Mouse (Mus musculus): ENCODE data around the gene Med19. TPM values are rescaled to one million over a fixed set of nuclear protein-coding genes. Genes with fewer than 3 reads are reported as not detected.

The Med19 gene
- polyA plus RNA-seq, 1 experiment from 2014 or later, result 53.6 TPM

GRCm38 (mm10) chr2:84714422-84714810 lies 36.2 kb downstream of the Med19 start:
- no peaks in the 10 kb centered on the region for H3K27me3 ChIP-seq (ENCODE audit: control insufficient read depth, insufficient read depth, low read depth, low read length)
- H3K36me3 ChIP-seq (ENCODE audit: control insufficient read depth, insufficient read depth, low read length), result peaks cover 4% of the 10 kb centered on the region; the same call in 1 of the 2 replicates
- no peaks in the 10 kb centered on the region for H3K9me3 ChIP-seq (replicated peaks; ENCODE audit: control insufficient read depth, low read length, poor library complexity, severe bottlenecking)
- peak overlapping the region; percentile 76 for H3K4me2 ChIP-seq (ENCODE audit: low read length)
- peak overlapping the region; percentile 68 for H3K4me3 ChIP-seq (ENCODE audit: low read depth, low read length)
- under 1% methylated on average over 20 of the region's 26 CpGs for WGBS
- peak overlapping the region; percentile 97 for H3K27ac ChIP-seq (ENCODE audit: low read length)
- ATAC-seq, result peak; percentile 16; the same call in 1 of the 2 replicates
- H3K4me1 ChIP-seq (ENCODE audit: control insufficient read depth, insufficient read depth, low read length), result peaks cover 20% of the 10 kb centered on the region
- H3K9ac ChIP-seq (ENCODE audit: low read depth, low read length), result peak overlapping the region; percentile 80

GRCm38 (mm10) chr2:84714811-84715561 lies 36.8 kb downstream of the Med19 start, which contains the start of gene Zdhhc5:
Zdhhc5 (minus strand) TSS chr2:84715180.
- no peaks in the 10 kb centered on the region for H3K9me3 ChIP-seq (replicated peaks; ENCODE audit: control insufficient read depth, low read length, poor library complexity, severe bottlenecking)
- peaks cover 16% of the 10 kb centered on the region for H3K4me1 ChIP-seq (ENCODE audit: control insufficient read depth, insufficient read depth, low read length)
- H3K27ac ChIP-seq (ENCODE audit: low read length), result peak within 1 kb of the TSS; percentile 97
- H3K36me3 ChIP-seq (ENCODE audit: control insufficient read depth, insufficient read depth, low read length), result peaks cover 4% of the 10 kb centered on the region; the same call in 1 of the 2 replicates
- peak within 1 kb of the TSS; percentile 82 for H3K4me2 ChIP-seq (ENCODE audit: low read length)
- H3K9ac ChIP-seq (ENCODE audit: low read depth, low read length), result peak within 1 kb of the TSS; percentile 80
- WGBS, result under 1% methylated on average over 79 of the region's 107 CpGs
- ATAC-seq, result peak; percentile 97
- H3K27me3 ChIP-seq (ENCODE audit: control insufficient read depth, insufficient read depth, low read depth, low read length), result no peaks in the 10 kb centered on the region
- peak within 1 kb of the TSS; percentile 68 for H3K4me3 ChIP-seq (ENCODE audit: low read depth, low read length)

- H3K9me3 ChIP-seq (replicated peaks; ENCODE audit: control insufficient read depth, low read length, poor library complexity, severe bottlenecking), result no peaks in the 10 kb centered on the region
Measured at GRCm38 (mm10) chr2:84715562-84716361, 37.6 kb downstream of the Med19 start.

GRCm38 (mm10) chr2:84716423-84717355 lies 38.5 kb downstream of the Med19 start:
- Histone ChIP-seq H3K4me3 (ENCODE audit: low read depth, low read length) (peak overlapping the region; percentile 68), H3K4me2 (ENCODE audit: low read length) (peak overlapping the region; percentile 82), H3K36me3 (ENCODE audit: control insufficient read depth, insufficient read depth, low read length) (0 out of 2 replicates have a peak, but pooled peaks cover 3% of the 10 kb centered on the region), H3K9me3 (replicated peaks; ENCODE audit: control insufficient read depth, low read length, poor library complexity, severe bottlenecking) (no peaks in the 10 kb centered on the region), H3K4me1 (ENCODE audit: control insufficient read depth, insufficient read depth, low read length) (peaks cover 18% of the 10 kb centered on the region), H3K27ac (ENCODE audit: low read length) (peak overlapping the region; percentile 97), H3K27me3 (ENCODE audit: control insufficient read depth, insufficient read depth, low read depth, low read length) (no peaks in the 10 kb centered on the region), H3K9ac (ENCODE audit: low read depth, low read length) (peak overlapping the region; percentile 68)
- WGBS, result 32% methylated on average over 9 of the region's 9 CpGs
- no peak for ATAC-seq

More at GRCm38 (mm10) chr2:84715562-84716361, 37.6 kb downstream of the Med19 start:
- under 1% methylated on average over 33 of the region's 33 CpGs for WGBS
- Histone ChIP-seq H3K27me3 (ENCODE audit: control insufficient read depth, insufficient read depth, low read depth, low read length) (no peaks in the 10 kb centered on the region), H3K4me3 (ENCODE audit: low read depth, low read length) (peak overlapping the region; percentile 68), H3K4me2 (ENCODE audit: low read length) (peak overlapping the region; percentile 82), H3K36me3 (ENCODE audit: control insufficient read depth, insufficient read depth, low read length) (no peaks in the 10 kb centered on the region), H3K27ac (ENCODE audit: low read length) (peak overlapping the region; percentile 97), H3K4me1 (ENCODE audit: control insufficient read depth, insufficient read depth, low read length) (peaks cover 16% of the 10 kb centered on the region), H3K9ac (ENCODE audit: low read depth, low read length) (peak overlapping the region; percentile 80)
- peak; percentile 97 for ATAC-seq

GRCm38 (mm10) chr2:84717357-84717756 lies 39.2 kb downstream of the Med19 start:
- no peak for ATAC-seq
- Histone ChIP-seq H3K9ac (ENCODE audit: low read depth, low read length) (no peak overlapping the region), H3K4me2 (ENCODE audit: low read length) (no peak overlapping the region), H3K36me3 (ENCODE audit: control insufficient read depth, insufficient read depth, low read length) (0 out of 2 replicates have a peak, but pooled peaks cover 3% of the 10 kb centered on the region), H3K4me1 (ENCODE audit: control insufficient read depth, insufficient read depth, low read length) (peaks cover 18% of the 10 kb centered on the region), H3K27me3 (ENCODE audit: control insufficient read depth, insufficient read depth, low read depth, low read length) (no peaks in the 10 kb centered on the region), H3K27ac (ENCODE audit: low read length) (no peak overlapping the region), H3K4me3 (ENCODE audit: low read depth, low read length) (no peak overlapping the region), H3K9me3 (replicated peaks; ENCODE audit: control insufficient read depth, low read length, poor library complexity, severe bottlenecking) (no peaks in the 10 kb centered on the region)
- 96% methylated on average over 4 of the region's 4 CpGs for WGBS

GRCm38 (mm10) chr2:84720718-84721117 lies 42.5 kb downstream of the Med19 start:
- H3K27me3 ChIP-seq (ENCODE audit: control insufficient read depth, insufficient read depth, low read depth, low read length), result no peaks in the 10 kb centered on the region
- H3K4me2 ChIP-seq (ENCODE audit: low read length), result no peak overlapping the region
- no peak overlapping the region for H3K4me3 ChIP-seq (ENCODE audit: low read depth, low read length)
- H3K4me1 ChIP-seq (ENCODE audit: control insufficient read depth, insufficient read depth, low read length), result peaks cover 20% of the 10 kb centered on the region
- H3K36me3 ChIP-seq (ENCODE audit: control insufficient read depth, insufficient read depth, low read length), result peaks cover 11% of the 10 kb centered on the region
- H3K9ac ChIP-seq (ENCODE audit: low read depth, low read length), result no peak overlapping the region
- ATAC-seq, result no peak
- H3K27ac ChIP-seq (ENCODE audit: low read length), result no peak overlapping the region
- WGBS, result 98% methylated on average over 2 of the region's 2 CpGs
- H3K9me3 ChIP-seq (replicated peaks; ENCODE audit: control insufficient read depth, low read length, poor library complexity, severe bottlenecking), result no peaks in the 10 kb centered on the region

- ATAC-seq, result no peak
- 86% methylated on average over 3 of the region's 3 CpGs for WGBS
- H3K4me3 ChIP-seq (ENCODE audit: low read depth, low read length), result no peak overlapping the region
- H3K4me2 ChIP-seq (ENCODE audit: low read length), result no peak overlapping the region
- no peak overlapping the region for H3K27ac ChIP-seq (ENCODE audit: low read length)
- no peak overlapping the region for H3K9ac ChIP-seq (ENCODE audit: low read depth, low read length)
- no peaks in the 10 kb centered on the region for H3K9me3 ChIP-seq (replicated peaks; ENCODE audit: control insufficient read depth, low read length, poor library complexity, severe bottlenecking)
- peaks cover 11% of the 10 kb centered on the region for H3K36me3 ChIP-seq (ENCODE audit: control insufficient read depth, insufficient read depth, low read length)
- H3K4me1 ChIP-seq (ENCODE audit: control insufficient read depth, insufficient read depth, low read length), result peaks cover 25% of the 10 kb centered on the region
- H3K27me3 ChIP-seq (ENCODE audit: control insufficient read depth, insufficient read depth, low read depth, low read length), result no peaks in the 10 kb centered on the region
Measured at GRCm38 (mm10) chr2:84721182-84721581, 43.0 kb downstream of the Med19 start.

GRCm38 (mm10) chr2:84723856-84724255 lies 45.7 kb downstream of the Med19 start:
- Histone ChIP-seq H3K36me3 (ENCODE audit: control insufficient read depth, insufficient read depth, low read length) (peaks cover 11% of the 10 kb centered on the region), H3K9me3 (replicated peaks; ENCODE audit: control insufficient read depth, low read length, poor library complexity, severe bottlenecking) (no peaks in the 10 kb centered on the region), H3K4me1 (ENCODE audit: control insufficient read depth, insufficient read depth, low read length) (peaks cover 30% of the 10 kb centered on the region), H3K27me3 (ENCODE audit: control insufficient read depth, insufficient read depth, low read depth, low read length) (no peaks in the 10 kb centered on the region), H3K9ac (ENCODE audit: low read depth, low read length) (no peak overlapping the region), H3K4me3 (ENCODE audit: low read depth, low read length) (no peak overlapping the region), H3K27ac (ENCODE audit: low read length) (no peak overlapping the region), H3K4me2 (ENCODE audit: low read length) (no peak overlapping the region)
- WGBS, result 96% methylated on average over 14 of the region's 14 CpGs
- no peak for ATAC-seq
